8 mouse cellular contexts compared by ENCODE assay signal in genomic region chr4:45019009-45019408, GRCm38 (mm10). TPM values are rescaled to one million over a fixed set of nuclear protein-coding genes. Genes with fewer than 3 reads are reported as not detected.
A peak's percentile ranks its signal among the peaks of the same experiment; 100 is the strongest.
DNase-seq lines count a peak whose midpoint lies in the region; ATAC-seq and TF ChIP-seq lines count a peak whose summit lies in the region.

No protein-coding gene starts in this region.

- H3K36me3 ChIP-seq in embryonic facial prominence, embryonic 15.5 days: peaks cover 10% of the 10 kb centered on the region; the same call in 1 of the 2 replicates
- H3K36me3 ChIP-seq in limb, embryonic 13.5 days: peaks cover 11% of the 10 kb centered on the region
- peaks cover 2% of the 10 kb centered on the region; the same call in 1 of the 2 replicates for H3K36me3 ChIP-seq in small intestine, adult 2 months (ENCODE audit: control insufficient read depth, insufficient read depth, low read length)

- H3K9me3 ChIP-seq in embryonic facial prominence, embryonic 15.5 days (replicated peaks): no peaks in the 10 kb centered on the region
- H3K9me3 ChIP-seq in limb, embryonic 13.5 days: no peaks in the 10 kb centered on the region

- TF ChIP-seq POLR2A in small intestine, adult 2 months (IDR thresholded peaks at IDR 0.05; ENCODE audit: low read depth, low read length): no peak

- no peak overlapping the region for H3K27ac ChIP-seq in embryonic facial prominence, embryonic 15.5 days (replicated peaks)
- no peak overlapping the region for H3K27ac ChIP-seq in limb, embryonic 13.5 days
- no peak overlapping the region for H3K27ac ChIP-seq in small intestine, adult 2 months (ENCODE audit: insufficient read depth, low read depth, low read length)

- H3K9ac ChIP-seq in embryonic facial prominence, embryonic 15.5 days: peak overlapping the region; percentile 41
- peak overlapping the region; percentile 71 for H3K9ac ChIP-seq in limb, embryonic 13.5 days

- DNase-seq in embryo, embryonic 10.5 days (ENCODE audit: low spot score): peak; percentile 19
- no peak for DNase-seq in embryo, embryonic 10 days (ENCODE audit: low spot score)
- DNase-seq in 3134 (ENCODE audit: extremely low read depth, insufficient read length, low spot score): peak; percentile 46
- DNase-seq in gastrocnemius, postnatal 14 days: no peak
- no peak for DNase-seq in left cerebral cortex, postnatal 25 days (ENCODE audit: low spot score in 2 of 2)

- WGBS in embryonic facial prominence, embryonic 15.5 days: 1% methylated on average over 14 of the region's 14 CpGs
- WGBS in limb, embryonic 13.5 days: 2% methylated on average over 14 of the region's 14 CpGs
- 2% methylated on average over 14 of the region's 14 CpGs for WGBS in small intestine, adult 2 months

- no peak for TF ChIP-seq CTCF in small intestine, adult 2 months (IDR thresholded peaks at IDR 0.05; ENCODE audit: extremely low read depth, insufficient read length, insufficient replicate concordance, low read depth, low read length)

- no peaks in the 10 kb centered on the region for H3K27me3 ChIP-seq in embryonic facial prominence, embryonic 15.5 days
- H3K27me3 ChIP-seq in limb, embryonic 13.5 days: no peaks in the 10 kb centered on the region
- no peaks in the 10 kb centered on the region for H3K27me3 ChIP-seq in small intestine, adult 2 months (ENCODE audit: control insufficient read depth, insufficient read depth, low read length)

- peak overlapping the region; percentile 66 for H3K4me3 ChIP-seq in embryonic facial prominence, embryonic 15.5 days (replicated peaks)
- peak overlapping the region; percentile 76 for H3K4me3 ChIP-seq in limb, embryonic 13.5 days
- H3K4me3 ChIP-seq in small intestine, adult 2 months (ENCODE audit: low read depth, low read length): peak overlapping the region; percentile 89

- H3K4me2 ChIP-seq in embryonic facial prominence, embryonic 15.5 days (replicated peaks): peak overlapping the region; percentile 83
- peak overlapping the region; percentile 88 for H3K4me2 ChIP-seq in limb, embryonic 13.5 days (replicated peaks)

- peaks cover 22% of the 10 kb centered on the region for H3K4me1 ChIP-seq in embryonic facial prominence, embryonic 15.5 days
- peaks cover 13% of the 10 kb centered on the region for H3K4me1 ChIP-seq in limb, embryonic 13.5 days
- no peaks in the 10 kb centered on the region for H3K4me1 ChIP-seq in small intestine, adult 2 months (ENCODE audit: control insufficient read depth, insufficient read depth, insufficient read length, low read length)

- ATAC-seq in embryonic facial prominence, embryonic 15.5 days (ENCODE audit: insufficient number of reproducible peaks, low FRiP score, low TSS enrichment, low read depth): no peak; the same call in 1 of the 2 replicates
- 0 out of 2 replicates have a peak, but pooled peaks have one; percentile 22 for ATAC-seq in limb, embryonic 13.5 days (ENCODE audit: low FRiP score, low read depth)

- intact Hi-C loops in gastrocnemius, postnatal 14 days (cut with DNase I; ENCODE audit: low total_unique reads): no loop called here
- intact Hi-C loops in left cerebral cortex, postnatal 25 days (cut with DNase I): loop anchor here (5.0 to 10.0 kb wide), 5 partner anchors 78 to 1116 kb away; partner anchors contain the start of genes Ncbp1, Trmt10b, Tstd2 and Zcchc7

RNA-seq across cellular contexts. Expression of gene Polr1e, which starts 0.6 kb away (rescaled TPM):
- 31.5 and 33.8 TPM in 2 replicates for polyA plus RNA-seq in embryonic facial prominence, embryonic 15.5 days (2015; fragmentation: Nextera tagmentation; extraction: Ambion mirVana)
- 43.9 and 44.6 TPM in 2 replicates for polyA plus RNA-seq in limb, embryonic 13.5 days (2015; fragmentation: Nextera tagmentation; extraction: Ambion mirVana)
- polyA plus RNA-seq in small intestine, adult 2 months (2012; rRNA removed): 1.8 and 2.3 TPM in 2 replicates
- total RNA-seq in gastrocnemius, postnatal 14 days (2021): 1 to 10 TPM; 3.9 to 6.6 TPM
- 10 to 100 TPM in 1 of 2 experiments, 1 to 10 TPM in 1; 9.5 to 11.5 TPM for total RNA-seq in left cerebral cortex, postnatal 25 days (2021)

RNA-seq across cellular contexts. Expression of gene Zbtb5, which starts 6.8 kb away (rescaled TPM):
- polyA plus RNA-seq in embryonic facial prominence, embryonic 15.5 days (2015; fragmentation: Nextera tagmentation; extraction: Ambion mirVana): 21.3 and 22.9 TPM in 2 replicates
- polyA plus RNA-seq in limb, embryonic 13.5 days (2015; fragmentation: Nextera tagmentation; extraction: Ambion mirVana): 30.2 and 30.6 TPM in 2 replicates
- 2.0 and 6.3 TPM in 2 replicates for polyA plus RNA-seq in small intestine, adult 2 months (2012; rRNA removed)
- total RNA-seq in gastrocnemius, postnatal 14 days (2021): 1 to 10 TPM; 4.0 to 6.0 TPM
- total RNA-seq in left cerebral cortex, postnatal 25 days (2021): 1 to 10 TPM; 8.2 to 9.5 TPM

RNA-seq across cellular contexts. Expression of gene Grhpr, which starts 37.8 kb away (rescaled TPM):
- polyA plus RNA-seq in embryonic facial prominence, embryonic 15.5 days (2015; fragmentation: Nextera tagmentation; extraction: Ambion mirVana): 55.1 and 59.0 TPM in 2 replicates
- 58.2 TPM in 2 replicates for polyA plus RNA-seq in limb, embryonic 13.5 days (2015; fragmentation: Nextera tagmentation; extraction: Ambion mirVana)
- polyA plus RNA-seq in small intestine, adult 2 months (2012; rRNA removed): 32.6 and 32.9 TPM in 2 replicates
- 10 to 100 TPM; 35.3 to 35.6 TPM for total RNA-seq in gastrocnemius, postnatal 14 days (2021)
- total RNA-seq in left cerebral cortex, postnatal 25 days (2021): 10 to 100 TPM; 20.2 to 24.0 TPM

Comparison
In these comparisons a context has a peak if more than half of its experiments do, and no peak if none do; other contexts are left out.
1. DNase-seq: peak in embryo, embryonic 10.5 days (single experiment) and 3134 (single experiment); none in embryo, embryonic 10 days (single experiment), gastrocnemius, postnatal 14 days (single experiment) and left cerebral cortex, postnatal 25 days (0 of 2).
2. Peak in every context shown above with its lines, with median percentiles within 50 percentile points of each other: H3K4me3 ChIP-seq.